Mouse (Mus musculus): ENCODE data around the gene Slc22a8. TPM values are rescaled to one million over a fixed set of nuclear protein-coding genes. Genes with fewer than 3 reads are reported as not detected.

The Slc22a8 gene
- polyA plus RNA-seq, 1 experiment from 2014 or later = 0.05 TPM

DNA sequence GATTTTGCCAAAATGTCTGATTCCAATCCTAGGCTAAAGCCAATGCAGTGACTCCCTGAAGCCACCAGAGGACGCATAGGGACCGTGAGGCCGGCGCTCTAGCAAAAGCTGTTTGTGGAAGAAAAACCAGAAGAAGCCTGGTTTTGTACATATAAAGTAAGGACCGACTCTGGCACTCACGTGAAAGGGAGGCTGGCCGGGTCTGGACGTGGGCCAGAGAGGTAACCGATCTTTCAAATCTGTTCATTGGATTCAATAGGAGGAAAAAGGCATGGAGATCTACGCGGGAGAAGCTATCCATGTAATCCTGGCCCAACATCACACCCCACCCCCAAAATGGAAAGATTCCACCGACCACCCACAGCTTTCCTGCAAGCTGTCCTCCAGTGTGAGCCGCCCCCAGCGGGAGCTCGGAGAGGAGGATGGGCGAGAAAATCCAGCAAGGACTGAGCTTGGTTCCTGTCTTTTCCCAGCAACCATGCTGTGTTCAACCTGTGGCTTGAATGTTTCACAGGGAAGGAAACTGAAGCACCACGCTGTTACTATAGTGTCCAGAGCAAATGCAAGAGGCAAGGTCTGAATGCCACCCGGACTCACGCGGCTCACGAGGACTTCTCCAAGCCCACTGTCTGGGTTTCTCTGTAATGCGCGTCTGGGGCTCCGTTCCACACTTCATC lies 12.6 kb upstream of the Slc22a8 start:
- peak; percentile 84 for ATAC-seq
- Histone ChIP-seq H3K9ac (peak overlapping the region; percentile 40), H3K27me3 (replicated peaks) (no peaks in the 10 kb centered on the region), H3K36me3 (no peaks in the 10 kb centered on the region), H3K4me3 (replicated peaks) (peak overlapping the region; percentile 33), H3K27ac (peak overlapping the region; percentile 39), H3K4me2 (replicated peaks) (peak overlapping the region; percentile 74), H3K4me1 (replicated peaks) (no peaks in the 10 kb centered on the region), H3K9me3 (no peaks in the 10 kb centered on the region)
- 10% methylated on average over 24 of the region's 24 CpGs for WGBS

DNA sequence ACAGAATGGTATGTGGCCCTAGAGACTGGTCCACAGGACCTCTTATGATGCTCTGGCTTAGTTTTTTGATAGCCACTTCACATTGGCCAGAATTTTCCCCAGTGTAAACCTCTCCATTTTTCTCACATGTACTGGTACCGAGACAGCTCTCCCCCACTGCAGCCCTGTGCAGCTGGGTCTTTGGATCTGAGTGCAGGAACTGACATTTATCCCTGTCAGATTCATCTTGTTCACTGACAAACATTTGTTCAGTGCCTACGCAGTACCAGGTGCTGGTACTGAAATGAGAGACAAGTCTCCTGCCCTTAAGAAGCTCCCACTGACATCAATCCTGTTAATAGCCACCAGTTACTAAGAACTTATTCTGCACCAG lies 12.1 kb upstream of the Slc22a8 start:
- Histone ChIP-seq H3K36me3 (no peaks in the 10 kb centered on the region), H3K27me3 (replicated peaks) (no peaks in the 10 kb centered on the region), H3K9ac (peak overlapping the region; percentile 40), H3K4me3 (replicated peaks) (peak overlapping the region; percentile 33), H3K27ac (peak overlapping the region; percentile 39; the same call in 1 of the 2 replicates), H3K4me2 (replicated peaks) (peak overlapping the region; percentile 74), H3K9me3 (no peaks in the 10 kb centered on the region), H3K4me1 (replicated peaks) (no peaks in the 10 kb centered on the region)
- ATAC-seq = no peak
- 37% methylated on average over 2 of the region's 2 CpGs for WGBS

DNA sequence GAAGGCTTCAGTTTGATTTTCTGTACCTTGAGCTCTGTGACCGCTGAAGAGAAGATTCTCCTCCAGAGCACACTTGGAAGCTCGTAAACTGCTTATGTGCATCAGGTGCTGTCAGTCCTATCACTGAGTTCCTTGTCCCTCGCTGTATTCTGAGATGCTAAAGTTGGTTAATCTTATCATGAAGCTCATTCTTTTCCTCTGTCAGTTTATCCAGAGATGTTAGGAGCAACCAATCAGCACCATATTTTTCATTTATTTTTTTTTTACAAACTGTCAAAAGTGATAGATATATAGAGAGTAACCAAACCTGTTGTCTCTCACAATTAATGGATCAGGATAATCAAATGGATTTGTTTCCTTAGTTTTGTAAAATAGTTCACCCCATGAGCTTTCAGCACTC lies 5.8 kb upstream of the Slc22a8 start:
- no peaks in the 10 kb centered on the region for H3K27me3 ChIP-seq (replicated peaks)
- no peak for ATAC-seq
- no peak overlapping the region for H3K27ac ChIP-seq
- no peaks in the 10 kb centered on the region for H3K9me3 ChIP-seq
- 68% methylated on average over 3 of the region's 3 CpGs for WGBS
- no peak overlapping the region for H3K4me2 ChIP-seq (replicated peaks)
- H3K9ac ChIP-seq = no peak overlapping the region
- H3K4me3 ChIP-seq (replicated peaks) = no peak overlapping the region
- no peaks in the 10 kb centered on the region for H3K4me1 ChIP-seq (replicated peaks)
- no peaks in the 10 kb centered on the region for H3K36me3 ChIP-seq

DNA sequence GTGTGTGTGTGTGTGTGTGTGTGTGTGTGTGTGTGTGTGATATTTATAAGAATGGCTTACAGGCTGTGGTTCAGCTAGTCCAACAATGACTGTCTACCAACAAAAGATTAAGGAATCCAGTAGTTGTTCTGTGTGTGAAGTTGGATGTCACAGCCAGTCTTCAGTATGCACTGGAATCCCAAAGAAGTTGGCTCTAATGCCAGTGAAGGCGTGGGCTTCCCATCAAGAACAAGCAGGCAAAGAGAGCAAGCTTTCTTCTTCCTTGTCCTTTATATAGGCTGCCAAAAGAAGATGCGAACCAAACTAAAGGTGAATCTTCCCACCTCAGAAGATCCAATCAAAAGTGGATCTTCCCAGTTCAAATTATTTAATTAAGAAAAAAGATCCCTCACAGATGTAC lies 5.2 kb upstream of the Slc22a8 start:
- Histone ChIP-seq H3K9ac (no peak overlapping the region), H3K36me3 (no peaks in the 10 kb centered on the region), H3K9me3 (no peaks in the 10 kb centered on the region), H3K4me1 (replicated peaks) (no peaks in the 10 kb centered on the region), H3K4me2 (replicated peaks) (no peak overlapping the region), H3K27ac (no peak overlapping the region), H3K27me3 (replicated peaks) (no peaks in the 10 kb centered on the region), H3K4me3 (replicated peaks) (no peak overlapping the region)
- 81% methylated on average over 2 of the region's 2 CpGs for WGBS
- ATAC-seq = no peak

DNA sequence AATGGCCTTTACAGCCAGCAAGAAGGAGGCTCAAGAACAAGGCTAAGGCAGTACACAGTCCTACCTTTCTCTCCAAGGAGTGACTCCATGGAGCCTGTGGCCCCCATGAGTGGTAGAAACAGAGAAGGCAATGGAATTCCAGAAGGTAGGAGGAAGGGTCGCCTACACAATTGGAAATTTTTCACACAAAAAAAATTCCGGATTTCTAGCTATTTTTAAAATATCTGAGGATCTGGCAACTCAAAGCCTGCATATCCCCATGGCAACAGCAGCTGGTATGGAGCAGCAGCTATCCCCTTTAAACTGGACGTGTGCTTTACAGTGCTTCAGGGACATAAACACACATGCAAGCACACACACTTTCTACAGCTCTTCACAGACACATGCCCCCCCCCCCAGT lies 4.7 kb upstream of the Slc22a8 start:
- Histone ChIP-seq H3K27ac (no peak overlapping the region), H3K9me3 (no peaks in the 10 kb centered on the region), H3K4me3 (replicated peaks) (no peak overlapping the region), H3K4me1 (replicated peaks) (no peaks in the 10 kb centered on the region), H3K4me2 (replicated peaks) (no peak overlapping the region), H3K36me3 (no peaks in the 10 kb centered on the region), H3K27me3 (replicated peaks) (no peaks in the 10 kb centered on the region), H3K9ac (no peak overlapping the region)
- WGBS = 48% methylated on average over 3 of the region's 3 CpGs
- no peak for ATAC-seq

DNA sequence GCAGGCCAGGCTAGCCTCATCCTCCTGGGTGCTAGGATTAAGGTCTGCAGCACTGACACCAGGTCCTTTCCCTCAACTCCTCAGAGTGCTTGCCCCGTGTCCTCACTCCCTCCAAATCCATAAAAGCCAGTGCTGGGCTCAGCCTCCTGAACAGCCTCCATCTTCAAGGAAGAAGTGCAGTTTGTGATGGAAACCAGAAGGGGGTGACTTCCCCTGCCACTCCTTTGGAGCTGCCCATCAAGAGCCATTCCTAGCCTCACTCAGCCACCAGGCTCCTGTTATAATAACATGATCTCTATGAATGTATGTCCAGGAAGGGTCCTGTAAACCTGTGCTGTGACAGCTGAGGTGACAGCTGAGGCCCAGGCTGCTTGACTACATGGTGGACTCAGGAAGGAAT lies 3.7 kb upstream of the Slc22a8 start:
- Histone ChIP-seq H3K27me3 (replicated peaks) (no peaks in the 10 kb centered on the region), H3K4me2 (replicated peaks) (no peak overlapping the region), H3K27ac (no peak overlapping the region), H3K36me3 (no peaks in the 10 kb centered on the region), H3K4me3 (replicated peaks) (no peak overlapping the region), H3K9me3 (no peaks in the 10 kb centered on the region), H3K9ac (no peak overlapping the region), H3K4me1 (replicated peaks) (no peaks in the 10 kb centered on the region)
- 50% methylated on average over 1 of the region's 1 CpGs for whole genome bisulfite sequencing
- no peak for ATAC-seq

DNA sequence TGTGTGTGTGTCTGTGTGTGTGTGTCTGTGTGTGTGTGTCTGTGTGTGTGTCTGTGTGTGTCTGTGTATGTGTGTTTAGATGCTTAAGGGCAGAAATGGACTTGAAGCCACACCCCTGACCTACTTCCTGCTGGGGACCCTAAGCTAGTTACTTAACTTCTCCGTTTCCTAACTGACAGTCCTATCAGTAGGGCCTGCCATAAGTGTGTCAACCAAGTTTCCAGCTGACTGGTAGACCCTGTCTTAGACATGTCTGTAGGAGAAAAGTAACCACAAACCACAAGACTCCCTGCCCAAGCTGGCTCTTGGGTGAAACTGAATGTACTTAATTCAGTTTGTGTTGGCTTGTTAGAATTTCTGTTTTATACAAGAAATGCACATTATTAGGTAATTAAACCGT lies 1.1 kb downstream of the Slc22a8 start:
- Histone ChIP-seq H3K36me3 (no peaks in the 10 kb centered on the region), H3K27me3 (replicated peaks) (no peaks in the 10 kb centered on the region), H3K27ac (no peak overlapping the region), H3K4me1 (replicated peaks) (peaks cover 9% of the 10 kb centered on the region), H3K4me2 (replicated peaks) (no peak overlapping the region), H3K4me3 (replicated peaks) (no peak overlapping the region), H3K9me3 (no peaks in the 10 kb centered on the region), H3K9ac (no peak overlapping the region)
- ATAC-seq = no peak
- WGBS = 61% methylated on average over 2 of the region's 2 CpGs

DNA sequence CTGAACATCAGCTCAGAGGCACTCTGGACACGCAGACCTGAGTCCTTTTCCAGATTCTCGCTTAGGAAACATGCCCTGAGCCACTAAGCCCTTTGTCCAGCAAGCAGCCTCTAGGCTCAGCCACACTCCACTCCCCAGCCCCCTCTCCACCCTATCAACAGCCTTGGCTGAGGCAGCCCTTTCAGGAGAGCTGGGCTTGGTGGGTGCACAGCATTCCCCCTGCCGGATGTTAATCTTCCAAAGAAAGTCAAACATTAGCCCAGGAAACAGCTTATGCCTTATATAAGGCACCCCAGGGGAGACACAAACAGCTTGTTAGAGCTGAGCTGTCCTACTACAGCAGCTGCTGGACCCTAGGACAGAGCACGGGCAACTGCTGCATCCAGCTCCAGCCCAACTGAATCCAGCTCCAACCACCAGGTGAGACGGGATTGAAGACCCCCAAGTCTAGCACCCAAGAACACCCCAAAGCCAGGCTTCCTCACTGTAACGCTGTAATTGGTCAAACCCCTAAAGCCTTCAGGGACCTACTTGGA lies 1.9 kb downstream of the Slc22a8 start:
- H3K9me3 ChIP-seq = no peaks in the 10 kb centered on the region
- H3K36me3 ChIP-seq = no peaks in the 10 kb centered on the region
- H3K4me2 ChIP-seq (replicated peaks) = no peak overlapping the region
- H3K4me3 ChIP-seq (replicated peaks) = no peak overlapping the region
- peaks cover 9% of the 10 kb centered on the region for H3K4me1 ChIP-seq (replicated peaks)
- H3K9ac ChIP-seq = no peak overlapping the region
- H3K27me3 ChIP-seq (replicated peaks) = no peaks in the 10 kb centered on the region
- 56% methylated on average over 6 of the region's 6 CpGs for WGBS
- 0 out of 2 replicates have a peak, but pooled peaks have one; percentile 31 for ATAC-seq
- no peak overlapping the region for H3K27ac ChIP-seq

DNA sequence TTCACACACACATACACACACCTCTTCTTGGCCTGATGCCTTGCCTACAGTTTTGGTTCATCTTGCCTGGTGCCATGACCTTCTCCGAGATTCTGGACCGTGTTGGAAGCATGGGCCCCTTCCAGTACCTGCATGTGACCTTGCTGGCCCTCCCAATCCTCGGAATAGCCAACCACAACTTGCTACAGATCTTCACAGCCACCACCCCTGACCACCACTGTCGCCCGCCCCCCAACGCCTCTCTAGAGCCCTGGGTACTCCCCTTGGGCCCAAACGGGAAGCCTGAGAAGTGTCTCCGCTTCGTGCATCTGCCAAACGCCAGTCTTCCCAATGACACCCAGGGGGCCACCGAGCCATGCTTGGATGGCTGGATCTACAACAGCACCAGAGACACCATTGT lies 2.8 kb downstream of the Slc22a8 start:
- Histone ChIP-seq H3K27me3 (replicated peaks) (no peaks in the 10 kb centered on the region), H3K27ac (no peak overlapping the region), H3K36me3 (no peaks in the 10 kb centered on the region), H3K4me1 (replicated peaks) (peaks cover 9% of the 10 kb centered on the region), H3K4me2 (replicated peaks) (no peak overlapping the region), H3K9ac (no peak overlapping the region), H3K9me3 (no peaks in the 10 kb centered on the region), H3K4me3 (replicated peaks) (no peak overlapping the region)
- no peak for ATAC-seq
- 89% methylated on average over 11 of the region's 11 CpGs for WGBS

DNA sequence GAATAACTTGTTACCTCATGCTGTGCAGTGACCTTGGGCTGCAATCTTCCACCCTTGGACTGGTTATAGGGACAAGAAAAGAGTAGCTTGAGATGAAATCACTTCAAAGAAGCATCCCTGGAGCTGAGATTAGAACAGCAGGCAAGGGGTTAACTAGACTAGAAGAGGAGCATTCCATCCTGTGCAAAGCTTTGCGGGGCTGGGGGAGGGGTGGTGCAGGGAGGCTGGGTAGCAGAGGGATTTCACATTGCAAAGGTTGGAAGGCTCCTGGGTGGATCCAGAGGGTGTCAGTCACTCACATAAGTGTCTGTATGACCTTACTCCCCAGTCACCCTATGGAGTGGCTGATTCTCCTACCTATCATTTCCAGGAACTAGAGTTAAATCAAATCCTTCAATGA lies 3.5 kb downstream of the Slc22a8 start:
- 10% methylated on average over 1 of the region's 1 CpGs for WGBS
- Histone ChIP-seq H3K27ac (no peak overlapping the region), H3K4me1 (replicated peaks) (peaks cover 9% of the 10 kb centered on the region), H3K36me3 (no peaks in the 10 kb centered on the region), H3K27me3 (replicated peaks) (no peaks in the 10 kb centered on the region), H3K4me2 (replicated peaks) (no peak overlapping the region), H3K4me3 (replicated peaks) (no peak overlapping the region), H3K9me3 (no peaks in the 10 kb centered on the region), H3K9ac (no peak overlapping the region)
- ATAC-seq = no peak

DNA sequence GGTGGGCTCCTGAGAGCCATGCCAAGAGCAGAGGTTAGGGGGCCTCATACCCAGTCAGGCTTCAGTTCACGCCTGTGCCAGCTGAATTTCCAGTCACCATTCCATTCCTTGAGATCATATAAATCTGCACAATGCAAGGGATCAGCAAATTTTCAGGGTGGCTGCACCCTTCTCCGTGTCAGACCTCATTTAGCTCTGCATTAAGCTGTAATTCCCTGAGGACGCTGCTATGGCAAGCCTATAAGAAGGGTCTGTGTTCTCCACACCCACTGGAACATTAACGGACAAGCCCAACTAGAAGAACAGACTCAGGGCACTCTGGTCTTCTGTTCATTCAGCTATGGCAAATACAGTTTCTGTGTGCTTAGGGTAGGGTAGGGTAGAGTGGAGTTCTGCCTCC lies 6.2 kb downstream of the Slc22a8 start:
- no peaks in the 10 kb centered on the region for H3K27me3 ChIP-seq (replicated peaks)
- no peak overlapping the region for H3K4me3 ChIP-seq (replicated peaks)
- H3K9ac ChIP-seq = no peak overlapping the region
- WGBS = 67% methylated on average over 4 of the region's 4 CpGs
- no peaks in the 10 kb centered on the region for H3K36me3 ChIP-seq
- H3K4me1 ChIP-seq (replicated peaks) = peaks cover 9% of the 10 kb centered on the region
- H3K4me2 ChIP-seq (replicated peaks) = no peak overlapping the region
- no peak for ATAC-seq
- no peaks in the 10 kb centered on the region for H3K9me3 ChIP-seq
- no peak overlapping the region for H3K27ac ChIP-seq

DNA sequence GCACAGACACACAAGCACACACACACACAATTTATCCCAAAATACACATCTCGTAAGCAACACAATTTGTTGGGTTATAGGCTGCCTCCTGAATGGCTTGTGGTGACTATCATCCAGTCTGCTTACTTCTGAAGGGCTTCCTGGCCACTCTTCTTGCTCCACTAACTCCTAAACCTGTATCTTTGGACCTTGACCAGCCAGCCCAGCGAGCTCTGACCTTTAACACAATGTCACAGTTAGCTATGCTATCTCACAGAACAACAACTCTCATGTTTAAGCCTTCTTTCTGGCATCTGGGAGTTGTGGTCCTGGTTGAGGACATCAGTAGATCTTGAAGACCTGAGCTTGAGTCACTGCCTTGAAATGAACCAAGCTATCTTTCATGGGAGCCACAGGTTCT lies 8.2 kb downstream of the Slc22a8 start:
- 68% methylated on average over 2 of the region's 2 CpGs for WGBS
- no peak overlapping the region for H3K27ac ChIP-seq
- 0 out of 2 replicates have a peak, but pooled peaks cover 4% of the 10 kb centered on the region for H3K4me1 ChIP-seq (replicated peaks)
- H3K27me3 ChIP-seq (replicated peaks) = no peaks in the 10 kb centered on the region
- H3K36me3 ChIP-seq = no peaks in the 10 kb centered on the region
- H3K9me3 ChIP-seq = no peaks in the 10 kb centered on the region
- no peak overlapping the region for H3K4me2 ChIP-seq (replicated peaks)
- ATAC-seq = no peak
- no peak overlapping the region for H3K9ac ChIP-seq
- H3K4me3 ChIP-seq (replicated peaks) = no peak overlapping the region

DNA sequence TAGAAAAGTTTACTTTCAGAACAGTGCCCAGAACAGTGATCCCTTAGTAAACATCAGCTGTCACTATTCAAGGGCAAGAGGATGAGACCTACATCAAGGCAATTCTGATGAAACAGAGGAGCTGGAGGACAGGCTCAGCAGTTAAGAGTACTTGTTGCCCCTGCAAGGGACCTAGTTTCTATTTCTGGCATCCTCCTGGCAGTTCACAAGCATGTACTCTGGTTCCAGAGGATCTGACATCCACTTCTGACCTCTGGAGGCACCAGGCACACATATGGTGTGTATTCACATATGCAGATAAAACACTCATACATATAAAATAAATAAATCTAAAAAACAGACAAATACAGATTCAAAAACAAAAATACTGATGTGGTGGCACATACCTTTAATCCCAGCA lies 10.9 kb downstream of the Slc22a8 start:
- ATAC-seq = no peak
- Histone ChIP-seq H3K27ac (no peak overlapping the region), H3K27me3 (replicated peaks) (no peaks in the 10 kb centered on the region), H3K9ac (no peak overlapping the region), H3K4me1 (replicated peaks) (no peaks in the 10 kb centered on the region), H3K4me2 (replicated peaks) (no peak overlapping the region), H3K36me3 (no peaks in the 10 kb centered on the region), H3K4me3 (replicated peaks) (no peak overlapping the region), H3K9me3 (no peaks in the 10 kb centered on the region)

Data from intestine, embryonic 15.5 days (tissue).